Mouse (Mus musculus): ENCODE measurements around the gene Uts2. TPM values are rescaled to one million over a fixed set of nuclear protein-coding genes. Genes with fewer than 3 reads are reported as not detected.

Gene Uts2
- total RNA-seq (2021), result not detected

- DNase-seq, result no peak
Measured at GRCm38 (mm10) chr4:150996797-150997196, at the start of gene Uts2. Uts2 (plus strand) TSS chr4:150997097.

GRCm38 (mm10) chr4:150950972-150951371 is 45.9 kb upstream of the Uts2 start:
- DNase-seq, result no peak

DNA sequence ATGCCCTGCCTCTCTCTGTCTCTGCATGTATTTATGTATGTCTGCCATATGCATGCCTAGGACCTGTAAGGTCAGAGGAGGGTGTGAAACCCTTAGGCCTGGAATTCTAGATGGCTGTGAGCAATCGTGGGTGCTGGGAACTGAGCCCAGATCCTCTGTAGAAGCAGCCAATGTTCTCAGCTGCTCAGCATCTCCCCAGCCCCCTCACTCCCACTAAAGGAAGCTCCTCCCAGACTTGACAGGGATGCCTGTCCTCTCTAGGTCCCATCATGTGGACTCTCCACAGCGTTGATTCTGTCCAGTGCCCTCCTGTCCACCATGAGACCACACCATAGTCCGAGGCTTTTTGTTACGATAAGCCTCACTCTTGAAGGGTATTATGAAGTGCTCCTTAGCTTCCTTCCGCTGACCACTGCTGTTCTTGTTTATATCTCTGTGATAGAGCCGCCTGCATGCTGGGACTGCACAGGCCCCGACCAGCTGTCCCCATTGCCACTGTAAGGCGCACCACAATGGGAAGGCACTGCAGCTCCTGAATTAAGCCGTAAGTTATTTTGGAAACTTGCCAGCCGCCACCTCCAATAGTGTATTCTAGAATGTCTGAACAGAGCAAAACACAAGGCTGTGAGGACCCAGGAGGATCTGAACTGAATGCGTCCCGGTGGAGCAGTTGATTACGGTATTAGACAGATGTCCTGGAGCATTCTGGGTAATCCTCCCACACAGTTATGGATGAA is 40.4 kb upstream of the Uts2 start:
- no peak for DNase-seq

GRCm38 (mm10) chr4:150957106-150957458 is 39.8 kb upstream of the Uts2 start:
- no peak for DNase-seq

GRCm38 (mm10) chr4:150958536-150958935 is 38.4 kb upstream of the Uts2 start:
- no peak for DNase-seq

- peak; percentile 53 for DNase-seq
Measured at GRCm38 (mm10) chr4:150962231-150962630, 34.7 kb upstream of the Uts2 start.

- DNase-seq, result no peak
Measured at GRCm38 (mm10) chr4:150963711-150964110, 33.2 kb upstream of the Uts2 start.

DNA sequence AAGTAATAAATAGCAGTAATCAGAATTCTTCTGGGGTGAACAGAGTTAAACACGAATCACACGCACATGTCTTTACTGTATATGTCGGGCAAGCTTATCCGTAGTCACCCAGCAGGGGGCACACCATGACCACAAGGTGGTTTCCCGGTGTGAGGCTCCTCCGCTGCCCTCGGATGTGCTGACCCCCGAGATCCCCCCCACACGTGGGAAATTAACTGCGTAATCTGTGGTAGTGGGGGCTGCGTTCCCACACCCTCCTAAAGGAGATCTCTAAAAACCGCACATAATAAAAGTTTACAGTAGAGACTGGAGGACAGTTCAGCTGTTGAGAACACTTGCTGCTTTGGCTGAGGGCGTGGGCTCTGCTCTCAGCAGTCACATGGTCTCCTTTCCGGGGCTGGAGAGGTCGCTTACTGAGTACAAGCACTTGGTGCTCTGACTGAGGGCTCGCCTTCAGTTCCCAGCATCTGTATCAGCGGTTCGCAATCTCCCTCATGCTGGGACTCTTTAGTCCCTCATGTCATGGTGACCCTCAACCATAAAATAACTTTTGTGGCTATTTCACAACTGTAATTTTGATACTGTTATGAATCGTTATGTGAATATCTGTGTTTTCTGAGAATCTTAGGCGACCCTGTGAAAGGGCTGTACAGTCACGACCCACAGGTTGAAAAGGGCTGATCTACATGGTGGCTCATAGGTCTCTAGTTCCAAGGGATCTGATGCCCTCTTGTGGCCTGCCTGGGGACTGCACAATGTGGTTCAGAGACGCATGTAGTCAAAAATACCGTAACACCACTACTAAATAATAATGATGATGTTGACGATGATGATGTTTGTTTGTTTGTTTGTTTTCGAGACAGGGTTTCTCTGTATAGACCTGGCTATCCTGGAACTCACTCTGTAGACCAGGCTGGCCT is 32.0 kb upstream of the Uts2 start:
- DNase-seq, result peak; percentile 93

DNA sequence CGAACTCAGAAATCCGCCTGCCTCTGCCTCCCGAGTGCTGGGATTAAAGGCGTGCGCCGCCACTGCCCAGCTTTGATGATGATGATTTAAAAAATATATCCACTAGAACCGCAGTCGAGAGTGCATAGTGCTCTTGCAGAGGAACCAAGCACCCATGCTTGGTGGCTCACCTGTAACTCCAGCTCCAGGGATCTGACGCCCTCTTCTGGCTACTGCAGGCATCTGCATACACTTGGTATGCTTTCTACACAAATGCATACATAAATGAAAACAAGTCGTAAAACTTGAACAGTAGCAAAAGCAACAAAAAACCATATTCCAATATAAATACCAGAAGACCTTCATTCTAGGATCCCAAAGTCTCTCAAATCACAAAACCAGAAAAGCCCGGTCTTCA is 31.3 kb upstream of the Uts2 start:
- no peak for DNase-seq

- peak; percentile 79 for DNase-seq
Measured at GRCm38 (mm10) chr4:150966556-150966955, 30.3 kb upstream of the Uts2 start.

GRCm38 (mm10) chr4:150968956-150969355 is 27.9 kb upstream of the Uts2 start:
- DNase-seq, result no peak

- no peak for DNase-seq
Measured at GRCm38 (mm10) chr4:150973264-150973663, 23.6 kb upstream of the Uts2 start.

GRCm38 (mm10) chr4:150975145-150975544 is 21.8 kb upstream of the Uts2 start:
- no peak for DNase-seq

- no peak for DNase-seq
Measured at GRCm38 (mm10) chr4:150978156-150978910, 18.6 kb upstream of the Uts2 start.

DNA sequence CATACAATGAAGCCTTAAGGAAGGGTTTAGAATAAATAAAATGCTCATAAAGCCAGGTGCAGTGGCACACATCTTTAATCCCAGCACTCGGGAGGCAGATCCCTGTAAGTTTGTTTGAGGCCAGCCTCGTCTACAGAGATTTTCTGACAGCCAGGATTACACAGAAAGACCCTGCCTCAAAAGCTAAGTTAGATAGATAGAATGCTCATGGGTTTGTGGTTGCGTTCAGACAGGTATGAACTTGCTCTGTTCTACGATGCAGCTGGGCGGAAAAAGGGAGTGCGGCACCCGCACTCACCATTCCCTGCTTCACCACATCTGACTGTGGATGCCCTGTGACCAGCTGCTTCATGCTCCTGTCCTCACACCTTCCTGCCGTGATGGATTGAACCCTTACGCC is 17.4 kb upstream of the Uts2 start:
- DNase-seq, result no peak

DNA sequence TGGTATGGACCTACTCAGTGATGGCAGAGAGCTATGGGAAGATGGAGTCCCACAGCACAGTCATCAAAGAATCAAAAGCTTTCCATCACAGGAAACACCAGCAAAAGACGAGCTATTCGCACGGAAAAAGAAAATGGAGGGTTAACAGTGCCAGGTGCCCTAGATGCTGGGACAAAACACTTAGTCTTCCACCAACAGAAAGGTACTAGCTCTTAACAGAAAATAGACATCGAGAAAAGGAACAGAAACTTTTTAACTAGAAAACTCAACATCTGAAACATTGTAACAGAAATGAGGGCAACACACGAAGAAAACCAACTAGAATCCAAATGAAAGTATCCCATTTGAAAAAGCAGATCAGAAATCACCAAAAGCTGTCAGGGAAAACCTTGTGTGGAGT is 16.7 kb upstream of the Uts2 start:
- no peak for DNase-seq

DNA sequence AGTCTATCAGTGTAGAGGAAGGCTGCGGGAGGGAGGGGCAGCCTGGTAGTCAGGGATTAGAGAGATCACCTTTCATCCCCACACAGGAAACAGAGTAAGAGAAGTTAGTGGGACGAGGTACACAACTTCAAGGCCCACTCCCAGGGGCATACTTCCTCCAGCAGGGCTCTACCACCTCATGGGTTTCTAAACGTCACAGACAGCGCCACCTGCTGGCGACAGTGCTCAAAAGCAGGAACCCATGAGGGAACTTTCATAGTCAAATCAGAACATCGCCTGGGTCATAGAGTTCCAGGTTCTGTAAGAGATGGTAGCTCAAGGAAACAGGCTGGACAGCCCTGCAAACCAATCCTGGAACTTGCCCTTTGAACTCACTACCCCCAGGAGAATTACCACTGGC is 6.7 kb upstream of the Uts2 start:
- DNase-seq, result peak; percentile 28

DNA sequence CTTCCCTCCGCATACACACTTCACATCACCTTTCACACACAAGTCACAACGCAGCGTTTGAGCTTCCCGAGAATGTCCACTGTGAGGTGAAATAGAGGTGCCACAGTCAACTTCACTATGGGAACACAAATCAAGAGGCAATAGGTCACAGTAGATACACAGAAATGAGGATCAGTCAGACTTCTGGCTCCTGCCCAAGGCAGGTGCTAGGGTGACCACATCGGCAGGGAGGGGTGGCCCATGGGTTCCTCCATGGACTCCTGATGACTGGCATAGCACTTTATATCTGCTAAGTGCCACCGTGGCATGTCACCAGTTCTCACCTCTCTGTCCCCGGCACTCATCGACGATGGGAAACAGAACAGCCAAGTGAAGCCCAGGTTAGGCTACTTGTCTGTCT is 1.7 kb downstream of the Uts2 start:
- DNase-seq, result no peak

DNA sequence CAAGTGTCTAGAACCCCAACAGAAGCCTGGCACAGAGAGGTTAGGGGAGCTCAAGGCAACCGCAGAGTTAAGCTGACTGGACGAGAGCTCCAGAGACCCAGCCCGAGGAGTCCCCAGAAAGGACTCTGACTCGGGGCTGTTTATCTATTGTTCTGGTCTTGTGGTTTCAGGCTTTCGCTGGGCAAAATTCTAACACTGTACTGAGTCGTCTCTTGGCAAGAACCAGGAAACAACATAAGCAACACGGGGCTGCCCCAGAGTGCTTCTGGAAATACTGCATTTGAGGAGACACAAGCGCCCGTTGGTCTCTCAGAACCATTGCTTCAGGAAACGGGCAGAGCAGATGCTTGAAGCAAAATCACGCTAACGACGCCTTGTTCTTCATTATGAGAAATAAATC is 4.5 kb downstream of the Uts2 start:
- DNase-seq, result no peak

GRCm38 (mm10) chr4:151005656-151006318 is 8.9 kb downstream of the Uts2 start:
- DNase-seq, result no peak

DNA sequence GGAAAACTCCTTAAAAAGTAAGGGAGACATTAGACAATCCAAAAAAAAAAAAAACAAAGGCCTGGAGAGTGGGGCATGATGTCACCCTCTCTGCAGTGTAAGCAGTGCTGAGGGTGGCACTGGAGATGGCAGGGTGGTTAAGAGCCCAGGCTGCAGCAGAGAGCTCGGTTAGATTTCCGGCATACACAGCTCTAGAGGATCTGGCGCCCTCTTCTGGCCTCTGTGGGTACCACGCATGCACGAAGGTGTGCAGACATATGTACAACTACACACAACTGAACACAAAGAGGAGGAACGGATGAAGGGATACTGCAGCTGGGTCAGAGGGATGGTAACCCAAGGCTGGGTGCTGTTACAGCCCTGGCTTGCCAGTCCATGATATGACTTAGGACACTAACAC is 10.0 kb downstream of the Uts2 start:
- DNase-seq, result peak; percentile 60

- no peak for DNase-seq
Measured at GRCm38 (mm10) chr4:151010316-151010715, 13.4 kb downstream of the Uts2 start.

DNA sequence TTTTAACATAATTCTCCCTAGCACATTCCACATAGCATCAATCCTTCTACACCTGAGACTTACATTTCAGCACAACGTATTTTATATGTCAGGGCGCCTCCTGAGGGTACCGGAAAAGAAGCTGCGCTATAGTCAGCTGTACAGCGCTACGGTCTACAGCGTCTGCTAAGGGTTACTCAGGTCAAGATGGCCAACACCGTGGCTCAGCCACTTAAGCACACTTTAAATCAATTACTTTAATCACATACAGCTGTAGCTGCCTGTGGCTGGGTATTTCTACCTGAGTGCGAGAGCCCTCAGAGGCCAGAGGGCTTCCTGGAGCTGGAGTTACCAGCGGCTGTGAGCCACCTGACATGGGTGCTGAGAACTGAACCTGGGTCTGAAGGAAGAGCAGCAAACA is 19.0 kb downstream of the Uts2 start:
- no peak for DNase-seq
